Mouse (Mus musculus) cerebellum, adult 9-11 months (tissue): ENCODE data around the gene Olfr731.

Source experiments
- DNase-seq: peaks from one replicate; pipeline ENCODE4 v3.0.0; 2022

Gene Olfr731

GRCm38 (mm10) chr14:50241766-50242165, at the start of gene Olfr731:
TSS of gene Olfr731 (minus strand) at chr14:50241866.
- no peak for DNase-seq

- no peak for DNase-seq
Observed at GRCm38 (mm10) chr14:50284106-50284505, 42.4 kb upstream of the Olfr731 start, which contains the start of gene Olfr732. TSS of gene Olfr732 (minus strand) at chr14:50284206.

GRCm38 (mm10) chr14:50188098-50188497, 53.6 kb downstream of the Olfr731 start, which contains the start of gene Olfr730:
TSS of gene Olfr730 (minus strand) at chr14:50188198.
- no peak for DNase-seq
